Mouse (Mus musculus): ENCODE data around the gene Gm2042.
"Not testable (repeated sequence)": the region's sequence is repeated elsewhere in the genome, so short reads cannot be mapped to it uniquely, and the experiment has no call there.

The Gm2042 gene

DNA sequence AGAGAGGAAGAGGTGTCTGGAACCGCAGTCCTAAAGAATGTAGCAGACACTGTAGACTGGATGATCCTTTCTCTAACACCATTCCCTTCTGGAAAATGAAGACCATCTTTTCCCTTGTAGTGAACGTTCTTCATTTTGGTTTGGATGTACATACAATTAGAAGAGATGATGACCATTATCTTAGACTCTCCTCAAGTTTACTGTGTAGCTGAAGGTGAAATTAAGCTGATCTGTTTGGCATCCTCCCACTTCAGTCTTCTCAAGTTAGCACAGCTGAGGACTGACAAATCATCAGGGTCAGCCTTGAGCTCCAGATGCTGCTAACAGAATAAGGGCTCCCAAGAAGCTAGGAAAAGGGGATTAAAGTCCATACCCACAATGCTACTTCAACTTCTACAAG, at the start of gene Gm2042:
Gm2042 (plus strand) TSS at position 301 of the 400 bp plus-strand sequence.
- DNase-seq: not testable (repeated sequence)

DNA sequence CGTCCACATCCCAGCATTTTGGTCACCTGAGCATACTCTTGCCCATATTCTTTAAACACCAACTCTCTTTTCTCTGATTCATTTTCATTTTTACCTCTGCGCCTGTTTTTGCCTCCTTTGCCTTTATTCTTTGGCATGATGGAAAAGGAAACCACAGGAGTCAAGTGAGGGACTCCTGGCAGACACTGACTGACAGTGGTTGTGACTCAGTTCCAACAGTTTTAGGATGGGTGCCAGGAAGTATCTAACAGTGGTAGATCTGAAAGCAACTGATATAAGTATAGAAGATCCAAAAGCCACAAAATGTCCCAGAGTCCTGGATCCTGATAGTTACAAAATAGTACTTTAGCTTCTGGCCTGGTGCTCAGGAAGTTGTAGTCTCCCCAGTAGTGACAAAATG, 34.2 kb upstream of the Gm2042 start, which contains the start of gene Gm2035:
Gm2035 (minus strand) TSS at position 137 of the 400 bp plus-strand sequence.
- not testable (repeated sequence) for DNase-seq

DNA sequence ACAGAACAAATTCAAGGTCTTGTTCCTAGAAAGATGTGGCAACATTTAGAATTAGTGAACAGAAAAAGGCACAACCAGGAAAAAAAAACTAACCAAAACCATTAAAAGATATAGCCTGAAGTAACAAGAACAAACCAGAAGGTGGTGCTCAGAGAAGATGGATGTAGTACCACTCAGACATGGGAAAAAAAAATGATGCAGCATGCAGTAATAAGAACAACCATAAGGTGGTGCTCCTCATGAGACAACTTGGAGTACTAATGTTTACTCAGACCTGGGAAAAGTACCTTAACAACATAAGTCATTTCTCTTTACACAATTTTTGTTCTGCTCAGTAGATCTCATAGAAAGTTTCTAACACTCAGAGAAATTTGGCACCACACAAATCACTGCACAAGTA, 30.1 kb downstream of the Gm2042 start:
- not testable (repeated sequence) for DNase-seq

DNA sequence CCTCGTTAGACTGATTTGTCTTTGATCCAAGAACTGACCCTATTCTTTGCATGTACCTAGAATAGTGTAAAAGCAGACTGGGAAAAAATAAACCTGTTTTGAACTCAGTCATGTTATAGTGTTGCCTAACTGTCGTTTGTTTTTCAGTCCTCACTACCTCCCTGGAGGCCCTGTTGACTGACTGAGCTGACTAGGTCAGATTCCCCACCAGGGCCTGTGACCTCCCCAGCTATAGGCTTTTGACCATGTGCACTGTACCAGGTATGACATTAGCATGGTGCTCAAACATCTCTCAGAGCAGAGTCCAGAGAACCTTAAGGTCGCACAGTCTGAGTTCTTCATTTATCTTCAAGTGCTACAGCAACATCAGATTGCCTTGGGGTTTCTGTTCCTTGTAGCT, 50.2 kb downstream of the Gm2042 start:
- not testable (repeated sequence) for DNase-seq
